Mouse (Mus musculus) liver, postnatal 0 days (tissue): ENCODE measurements at regions not wholly inside any gene's neighbourhood (a gene's known extent, or its start where the extent isn't known, plus 50 kb on each side); places are given as distances from the start of the nearest gene placed in this dataset.

Experiments
- CTCF ChIP-seq: sonication (generic); IDR thresholded peaks from 2 replicates; pipeline ENCODE4 v1.5.1; 2016; ENCODE audit warnings: antibody characterized with exemption, low read depth
- EP300 ChIP-seq: IDR thresholded peaks from 2 replicates; pipeline ENCODE4 v1.6.1; 2016; ENCODE audit warnings: antibody characterized with exemption, low read depth, mild to moderate bottlenecking

- no peak for TF ChIP-seq EP300
- TF ChIP-seq CTCF: no peak
Measured at GRCm38 (mm10) chr4:32091086-32091485, 127.2 kb downstream of the Map3k7 start.
